Mouse (Mus musculus) left cerebral cortex, adult 2 months (tissue): Measurements from ENCODE around the gene Samhd1. TPM values are rescaled to one million over a fixed set of nuclear protein-coding genes. Genes with fewer than 3 reads are reported as not detected.

Source experiments
- DNase-seq, 2 experiments: peaks; one replicate each; pipeline ENCODE4 v3.0.0; 2021 to 2022; ENCODE audit warnings: low spot score in 2 of 2, mixed read lengths in 1 of 2; ENCODE audit errors: extremely low spot score in 1 of 2
- H3K27ac ChIP-seq: fragments of 200-600 bp; 2 replicates; pipeline ENCODE4 v1.8.1; 2022
- H3K4me3 ChIP-seq: fragments of 200-600 bp; 2 replicates; pipeline ENCODE4 v1.8.1; 2022
- CTCF ChIP-seq: fragments of 200-600 bp; IDR thresholded peaks from 2 replicates; pipeline ENCODE4 v1.8.1; 2022; ENCODE audit warnings: antibody characterized with exemption, mild to moderate bottlenecking, moderate library complexity
- intact Hi-C: fragments of 180-260 bp; cut with DNase I; formaldehyde crosslinking; loops from one replicate; pipeline ENCODE4 v1.15.1; 2025
- total RNA-seq, 2 experiments: library from RNA; stranded (reverse); gene quantifications; 2 replicates each; pipeline ENCODE4 v1.2.3; 2021

Samhd1 gene
- total RNA-seq, 2 experiments from 2014 or later = 12.7 to 12.9 TPM

- no peak overlapping the region; the same call in 1 of the 2 replicates for H3K27ac ChIP-seq
- DNase-seq = no peak
- no peak for TF ChIP-seq CTCF
- no peak overlapping the region for H3K4me3 ChIP-seq
- intact Hi-C loops = no loop called here
Observed at GRCm38 (mm10) chr2:157065879-157066226, 69.2 kb downstream of the Samhd1 start.

GRCm38 (mm10) chr2:157064978-157065878 is 69.8 kb downstream of the Samhd1 start:
- intact Hi-C loops = no loop called here
- TF ChIP-seq CTCF = no peak
- Histone ChIP-seq H3K4me3 (no peak overlapping the region), H3K27ac (peak overlapping the region; percentile 59)
- DNase-seq = no peak

GRCm38 (mm10) chr2:157064136-157064535 is 70.9 kb downstream of the Samhd1 start:
- TF ChIP-seq CTCF = no peak
- Histone ChIP-seq H3K4me3 (no peak overlapping the region), H3K27ac (peak overlapping the region; percentile 59)
- DNase-seq = no peak
- intact Hi-C loops = no loop called here

GRCm38 (mm10) chr2:157063241-157063700 is 71.8 kb downstream of the Samhd1 start:
- H3K27ac ChIP-seq = no peak overlapping the region
- TF ChIP-seq CTCF = no peak
- DNase-seq = no peak
- intact Hi-C loops = no loop called here
- no peak overlapping the region for H3K4me3 ChIP-seq

GRCm38 (mm10) chr2:157060557-157061305 is 74.3 kb downstream of the Samhd1 start:
- no peak for DNase-seq
- intact Hi-C loops = no loop called here
- H3K4me3 ChIP-seq = no peak overlapping the region
- H3K27ac ChIP-seq = no peak overlapping the region
- TF ChIP-seq CTCF = no peak

- 0 out of 2 replicates have a peak overlapping the region, but pooled peaks have one; percentile 7 for H3K27ac ChIP-seq
- intact Hi-C loops = no loop called here
- no peak overlapping the region for H3K4me3 ChIP-seq
- TF ChIP-seq CTCF = no peak
- DNase-seq = no peak
Observed at GRCm38 (mm10) chr2:157060037-157060436, 75.0 kb downstream of the Samhd1 start.

GRCm38 (mm10) chr2:157059166-157059565 is 75.9 kb downstream of the Samhd1 start:
- no peak for DNase-seq
- peak overlapping the region; percentile 80 for H3K27ac ChIP-seq
- H3K4me3 ChIP-seq = no peak overlapping the region
- TF ChIP-seq CTCF = no peak
- intact Hi-C loops = loop anchor here (2.0 kb wide), 1 partner anchor 18 kb away; no protein-coding TSS in a partner anchor

- intact Hi-C loops = loop anchor here (2.0 kb wide), 1 partner anchor 18 kb away; no protein-coding TSS in a partner anchor
Observed at GRCm38 (mm10) chr2:157058342-157058998, 76.6 kb downstream of the Samhd1 start.

GRCm38 (mm10) chr2:157057758-157058157 is 77.3 kb downstream of the Samhd1 start:
- DNase-seq = no peak
- no peak overlapping the region for H3K4me3 ChIP-seq
- intact Hi-C loops = loop anchor here (2.0 kb wide), 1 partner anchor 19 kb away; no protein-coding TSS in a partner anchor
- no peak for TF ChIP-seq CTCF
- H3K27ac ChIP-seq = peak overlapping the region; percentile 80; the same call in 1 of the 2 replicates

More at GRCm38 (mm10) chr2:157058342-157058998, 76.6 kb downstream of the Samhd1 start:
- Histone ChIP-seq H3K4me3 (peak overlapping the region; percentile 0; the same call in 1 of the 2 replicates), H3K27ac (peak overlapping the region; percentile 80)
- DNase-seq = peak; percentile 66 to 81
- no peak for TF ChIP-seq CTCF

GRCm38 (mm10) chr2:157057186-157057585 is 77.9 kb downstream of the Samhd1 start:
- intact Hi-C loops = no loop called here
- no peak for TF ChIP-seq CTCF
- Histone ChIP-seq H3K4me3 (no peak overlapping the region), H3K27ac (peak overlapping the region; percentile 40; the same call in 1 of the 2 replicates)
- DNase-seq = no peak

GRCm38 (mm10) chr2:157055721-157056120 is 79.3 kb downstream of the Samhd1 start:
- H3K27ac ChIP-seq = no peak overlapping the region; the same call in 1 of the 2 replicates
- H3K4me3 ChIP-seq = no peak overlapping the region
- TF ChIP-seq CTCF = no peak
- intact Hi-C loops = no loop called here
- no peak for DNase-seq
